ENCODE assay signal across 15 mouse cellular contexts in the genomic region with DNA sequence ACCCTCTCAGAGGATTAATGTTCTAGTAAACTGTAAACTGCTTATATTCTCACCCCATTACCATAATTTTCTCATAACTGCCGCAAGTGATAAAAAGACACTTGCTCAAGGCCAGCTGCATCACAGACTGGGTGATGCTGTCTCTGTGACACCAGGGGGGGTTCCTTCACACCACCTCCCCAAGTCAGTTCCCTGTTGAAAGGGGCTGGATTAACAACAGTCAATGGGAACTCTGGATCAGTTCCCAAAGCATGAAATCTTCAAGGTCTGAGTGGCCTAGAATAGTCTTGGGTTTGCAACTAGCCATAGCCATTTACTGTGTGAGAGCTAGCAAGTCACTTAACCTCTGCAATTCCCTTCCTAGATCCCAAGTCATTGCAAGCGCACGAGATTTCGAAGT.
"Had no signal": no experiment of that assay in that cellular context is flagged by ENCODE, and none has a peak within 500 bp of the region (broad histone marks: within the 10 kb centered on the region; RNA-seq: fewer than 3 reads in every experiment).

No protein-coding gene starts in this region.

- H3K27me3 ChIP-seq: liver, embryonic 13.5 days; megakaryocyte, embryonic 14.5 days; midbrain, embryonic 15.5 days; neural tube, embryonic 12.5 days had no signal

- H3K4me1 ChIP-seq: liver, embryonic 13.5 days; megakaryocyte, embryonic 14.5 days had no signal

- H3K4me2 ChIP-seq: limb, embryonic 12.5 days; liver, embryonic 13.5 days; midbrain, embryonic 11.5 days; midbrain, embryonic 15.5 days; neural tube, embryonic 12.5 days had no signal

- H3K4me3 ChIP-seq: layer of hippocampus, adult 2 months; limb, embryonic 12.5 days; liver, embryonic 13.5 days; megakaryocyte, embryonic 14.5 days; midbrain, embryonic 15.5 days; neural tube, embryonic 12.5 days had no signal

- ATAC-seq: intestine, postnatal 0 days; liver, postnatal 0 days; midbrain, embryonic 15.5 days had no signal

- H3K9ac ChIP-seq: limb, embryonic 12.5 days; liver, embryonic 13.5 days; liver, postnatal 0 days; midbrain, embryonic 15.5 days; neural tube, embryonic 12.5 days had no signal

- H3K36me3 ChIP-seq: limb, embryonic 12.5 days; liver, embryonic 13.5 days; midbrain, embryonic 15.5 days; neural tube, embryonic 12.5 days had no signal

- H3K9me3 ChIP-seq: limb, embryonic 12.5 days; liver, embryonic 13.5 days; midbrain, embryonic 15.5 days; neural tube, embryonic 12.5 days had no signal

- H3K27ac ChIP-seq: layer of hippocampus, adult 2 months; limb, embryonic 12.5 days; liver, embryonic 13.5 days; macrophage; midbrain, embryonic 15.5 days; neural tube, embryonic 12.5 days had no signal

- DNase-seq: kidney, adult 8-10 months; kidney, postnatal 36 days; liver; liver, embryonic 13.5 days; liver, postnatal 0 days; thymus, adult 2 months; thymus, postnatal 25 days had no signal
